Mouse (Mus musculus) stomach, postnatal 0 days (tissue): ENCODE results near the gene Gm12258. TPM values are rescaled to one million over a fixed set of nuclear protein-coding genes. Genes with fewer than 3 reads are reported as not detected.
A peak's percentile ranks its signal among the peaks of the same experiment; 100 is the strongest.

Experiments
- ATAC-seq: fragments of 200-750 bp; cut with Nextera tagmentation; 2 replicates; pipeline ENCODE4 v1.8.0; 2017; ENCODE audit not compliant: low FRiP score, low TSS enrichment
- DNase-seq: peaks from one replicate; pipeline ENCODE4 v3.0.0-alpha.2; 2016; ENCODE audit warnings: low spot score
- H3K27ac ChIP-seq: fragments of 300-500 bp; sonication (generic); replicated peaks from 2 replicates; pipeline ENCODE4 v1.5.1; 2014; ENCODE audit warnings: mild to moderate bottlenecking, control low read depth
- H3K27me3 ChIP-seq: fragments of 300-500 bp; sonication (generic); 2 replicates; pipeline ENCODE4 v1.6.1; 2014; ENCODE audit warnings: low read length; ENCODE audit not compliant: control insufficient read depth, insufficient read depth
- H3K36me3 ChIP-seq: fragments of 300-500 bp; sonication (generic); 2 replicates; pipeline ENCODE4 v1.6.1; 2014; ENCODE audit warnings: low read length, mixed read lengths; ENCODE audit not compliant: control insufficient read depth, insufficient read depth
- H3K4me1 ChIP-seq: fragments of 300-500 bp; sonication (generic); replicated peaks from 2 replicates; pipeline ENCODE4 v1.6.1; 2014; ENCODE audit warnings: antibody characterized with exemption; ENCODE audit not compliant: control insufficient read depth, insufficient read depth
- H3K4me2 ChIP-seq: fragments of 300-500 bp; sonication (generic); replicated peaks from 2 replicates; pipeline ENCODE4 v1.6.1; 2014; ENCODE audit warnings: low read depth, mild to moderate bottlenecking, control low read depth, moderate library complexity
- H3K4me3 ChIP-seq: fragments of 300-500 bp; sonication (generic); 2 replicates; pipeline ENCODE4 v1.5.1; 2014; ENCODE audit warnings: low read depth, low read length, control low read depth
- H3K9ac ChIP-seq: fragments of 300-500 bp; sonication (generic); 2 replicates; pipeline ENCODE4 v1.6.1; 2014; ENCODE audit warnings: mild to moderate bottlenecking, low read length, control low read depth, mixed read lengths
- H3K9me3 ChIP-seq: fragments of 300-500 bp; sonication (generic); 2 replicates; pipeline ENCODE4 v1.6.1; 2016; ENCODE audit warnings: low read length; ENCODE audit not compliant: control insufficient read depth
- CTCF ChIP-seq: IDR thresholded peaks from 2 replicates; pipeline ENCODE4 v1.5.1; 2016; ENCODE audit warnings: antibody characterized with exemption, low read depth, mild to moderate bottlenecking, moderate library complexity
- EP300 ChIP-seq: optimal IDR thresholded peaks from 2 replicates; pipeline ENCODE3; 2016; ENCODE audit warnings: antibody characterized with exemption
- WGBS: fragments of 180-500 bp; shearing (Covaris S2); extraction: QIAGEN DNeasy Blood & Tissue Kit; methylation state at CpG from one replicate; pipeline ENCODE4 v1.1.7; 2014; 5-methylcytosine and 5-hydroxymethylcytosine counted together
- polyA plus RNA-seq: library from polyadenylated mRNA; unstranded; fragments of >200 nt; fragmentation: Nextera tagmentation; extraction: Ambion mirVana; gene quantifications from 2 replicates; pipeline ENCODE4 v1.2.1, GENCODE M21; 2015

Gene Gm12258
- polyA plus RNA-seq, 1 experiment from 2014 or later = 2.4 TPM

- ATAC-seq (no peak), DNase-seq (no peak)
- Histone ChIP-seq H3K27ac (no peak overlapping the region), H3K36me3 (peaks cover 6% of the 10 kb centered on the region; the same call in 1 of the 2 replicates), H3K4me3 (no peak overlapping the region), H3K4me2 (no peak overlapping the region), H3K4me1 (no peaks in the 10 kb centered on the region), H3K9ac (no peak overlapping the region), H3K27me3 (no peaks in the 10 kb centered on the region), H3K9me3 (no peaks in the 10 kb centered on the region)
- TF ChIP-seq CTCF (no peak), EP300 (no peak)
- 67% methylated on average over 2 of the region's 2 CpGs for WGBS
These were observed 2.8 kb downstream of the Gm12258 start for GRCm38 (mm10) chr11:58849731-58850130.

- H3K9ac ChIP-seq = no peak overlapping the region
- H3K27ac ChIP-seq = no peak overlapping the region
- H3K36me3 ChIP-seq = peaks cover 23% of the 10 kb centered on the region
- no peaks in the 10 kb centered on the region for H3K27me3 ChIP-seq
- DNase-seq (no peak), ATAC-seq (no peak)
- 97% methylated on average over 8 of the region's 8 CpGs for WGBS
- H3K4me1 ChIP-seq = no peaks in the 10 kb centered on the region
- H3K4me2 ChIP-seq = no peak overlapping the region
- peaks cover 12% of the 10 kb centered on the region for H3K9me3 ChIP-seq
- no peak overlapping the region for H3K4me3 ChIP-seq
- TF ChIP-seq EP300 (no peak), CTCF (no peak)
These were observed 13.8 kb downstream of the Gm12258 start for GRCm38 (mm10) chr11:58860744-58861143.

- H3K27me3 ChIP-seq = no peaks in the 10 kb centered on the region
- TF ChIP-seq CTCF = peak; percentile 38
- TF ChIP-seq EP300 = no peak
- peak within 1 kb of the TSS; percentile 84 for H3K4me2 ChIP-seq
- H3K4me3 ChIP-seq = peak within 1 kb of the TSS; percentile 69
- H3K36me3 ChIP-seq = no peaks in the 10 kb centered on the region
- ATAC-seq (peak; percentile 93), DNase-seq (peak; percentile 88)
- H3K27ac ChIP-seq = peak within 1 kb of the TSS; percentile 67
- H3K4me1 ChIP-seq = 0 out of 2 replicates have a peak, but pooled peaks cover 2% of the 10 kb centered on the region
- 4% methylated on average over 37 of the region's 37 CpGs for WGBS
- H3K9me3 ChIP-seq = no peaks in the 10 kb centered on the region
- H3K9ac ChIP-seq = peak within 1 kb of the TSS; percentile 74
These were observed 20.3 kb downstream of the Gm12258 start, which contains the start of gene 2810021J22Rik for GRCm38 (mm10) chr11:58867039-58867953. TSS of gene 2810021J22Rik (plus strand) at chr11:58867216.

- ATAC-seq = no peak
These were observed 21.0 kb downstream of the Gm12258 start for GRCm38 (mm10) chr11:58867954-58868330.

DNA sequence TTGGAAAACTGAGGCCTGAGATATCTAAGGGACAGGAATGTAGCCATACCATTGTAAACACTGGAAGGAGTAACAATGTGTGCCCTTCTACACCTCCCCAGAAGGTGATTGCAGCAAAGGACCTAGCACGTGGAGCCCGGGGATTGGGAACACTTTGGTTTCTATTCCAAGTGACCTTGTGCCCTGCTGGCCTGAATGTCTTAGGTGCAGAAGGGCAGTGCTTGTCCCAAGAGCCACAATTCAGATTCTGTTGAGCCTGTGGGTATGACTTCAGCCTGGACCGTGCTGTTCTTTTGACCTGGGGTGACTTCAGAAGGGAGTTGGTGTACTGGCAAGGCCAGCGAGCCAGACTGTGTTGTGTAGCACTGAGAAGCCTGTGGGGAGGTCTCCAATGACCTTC, 24.0 kb downstream of the Gm12258 start:
- Histone ChIP-seq H3K4me1 (0 out of 2 replicates have a peak, but pooled peaks cover 2% of the 10 kb centered on the region), H3K36me3 (no peaks in the 10 kb centered on the region), H3K4me2 (no peak overlapping the region), H3K27me3 (no peaks in the 10 kb centered on the region), H3K9ac (no peak overlapping the region), H3K9me3 (no peaks in the 10 kb centered on the region), H3K27ac (no peak overlapping the region), H3K4me3 (no peak overlapping the region)
- DNase-seq (no peak), ATAC-seq (no peak)
- no peak for TF ChIP-seq CTCF
- no peak for TF ChIP-seq EP300
- WGBS = 83% methylated on average over 4 of the region's 4 CpGs

More at GRCm38 (mm10) chr11:58867954-58868330, 21.0 kb downstream of the Gm12258 start:
- Histone ChIP-seq H3K27ac (no peak overlapping the region), H3K9me3 (no peaks in the 10 kb centered on the region), H3K9ac (no peak overlapping the region), H3K4me3 (peak overlapping the region; percentile 69), H3K4me2 (peak overlapping the region; percentile 84), H3K27me3 (no peaks in the 10 kb centered on the region), H3K4me1 (0 out of 2 replicates have a peak, but pooled peaks cover 2% of the 10 kb centered on the region), H3K36me3 (no peaks in the 10 kb centered on the region)
- TF ChIP-seq EP300 = no peak
- no peak for TF ChIP-seq CTCF
- WGBS = 67% methylated on average over 6 of the region's 6 CpGs
- no peak for DNase-seq

DNA sequence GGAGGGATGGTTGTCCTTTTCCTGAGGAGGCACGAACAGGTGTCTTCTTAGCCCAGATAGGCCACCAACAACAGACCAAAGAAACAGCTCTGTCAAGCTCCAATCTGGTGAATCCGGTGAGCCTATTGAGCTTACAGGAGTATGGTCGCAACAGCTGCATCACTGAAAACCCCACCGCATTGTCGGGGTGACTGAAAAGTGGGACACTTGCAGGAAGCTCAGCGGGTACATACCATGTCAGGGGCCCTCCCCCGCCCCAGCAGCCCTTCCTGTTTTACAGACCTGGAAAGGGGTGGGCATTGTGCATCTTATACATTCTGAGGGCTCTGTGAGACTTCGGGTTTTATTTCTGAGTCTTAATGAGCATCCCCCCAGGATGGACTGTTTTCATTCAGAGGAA, 36.8 kb downstream of the Gm12258 start:
- no peak for TF ChIP-seq CTCF

More for the DNA sequence above, 36.8 kb downstream of the Gm12258 start:
- DNase-seq (no peak), ATAC-seq (no peak)
- peaks cover 10% of the 10 kb centered on the region; the same call in 1 of the 2 replicates for H3K36me3 ChIP-seq
- 91% methylated on average over 8 of the region's 8 CpGs for WGBS
- H3K9ac ChIP-seq = no peak overlapping the region
- no peaks in the 10 kb centered on the region for H3K27me3 ChIP-seq
- H3K27ac ChIP-seq = no peak overlapping the region
- no peak overlapping the region for H3K4me3 ChIP-seq
- no peaks in the 10 kb centered on the region for H3K9me3 ChIP-seq
- H3K4me2 ChIP-seq = no peak overlapping the region
- no peaks in the 10 kb centered on the region for H3K4me1 ChIP-seq
